Mouse (Mus musculus) ES-CJ7 (cell line): ENCODE measurements around the gene Mmd.
A peak's percentile ranks its signal among the peaks of the same experiment; 100 is the strongest.
"Not testable (repeated sequence)": the region's sequence is repeated elsewhere in the genome, so short reads cannot be mapped to it uniquely, and the experiment has no call there.

Experiments used
- DNase-seq: peaks from one replicate; pipeline ENCODE4 v3.0.0; 2011; ENCODE audit warnings: low read depth, low spot score

Mmd gene

DNA sequence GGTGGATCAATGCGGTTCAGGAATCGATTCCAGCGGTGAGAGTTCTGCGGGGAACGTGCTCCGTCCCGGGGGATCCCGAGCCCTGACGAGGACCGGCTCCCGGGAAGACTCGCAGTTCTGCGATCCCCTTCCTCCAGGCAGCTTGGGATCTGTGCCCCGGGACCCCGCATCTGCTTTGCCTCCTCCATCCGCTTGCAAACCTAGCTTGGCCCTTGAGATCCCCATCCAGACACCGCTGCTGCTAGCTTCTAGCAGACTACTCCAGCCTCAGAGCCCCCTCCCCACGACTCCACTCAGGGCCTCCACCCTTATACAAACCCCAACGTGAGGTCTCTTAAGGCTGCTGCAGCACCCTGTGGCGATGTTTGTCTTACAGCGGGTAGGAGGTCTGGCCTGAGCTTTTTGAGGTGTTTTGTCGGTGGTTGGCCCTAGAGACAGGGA, 465 bp downstream of the Mmd start:
- peak; percentile 47 for DNase-seq

- DNase-seq: peak; percentile 8
These were observed 933 bp downstream of the Mmd start for GRCm38 (mm10) chr11:90250189-90250588.

- no peak for DNase-seq
These were observed 1.5 kb downstream of the Mmd start for GRCm38 (mm10) chr11:90250730-90251129.

DNA sequence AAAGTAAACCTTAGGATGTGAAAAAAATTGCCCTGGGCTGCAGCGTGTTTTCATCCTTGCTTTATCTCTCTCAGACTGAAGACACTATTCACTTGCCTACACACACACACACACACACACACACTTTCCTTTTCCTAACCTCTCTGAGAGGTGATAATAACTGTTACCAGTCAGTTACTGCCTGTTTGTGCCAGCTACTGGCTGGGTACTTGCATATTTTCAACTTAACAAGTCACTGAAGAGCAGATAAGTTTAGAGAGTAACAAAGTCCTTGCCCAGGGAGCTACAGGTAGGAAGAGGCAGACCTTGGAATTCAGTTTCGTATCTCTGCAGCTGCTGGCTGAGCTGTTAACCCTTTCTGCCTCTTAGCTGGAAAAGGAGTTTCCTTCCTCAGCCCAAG, 2.7 kb downstream of the Mmd start:
- no peak for DNase-seq

DNA sequence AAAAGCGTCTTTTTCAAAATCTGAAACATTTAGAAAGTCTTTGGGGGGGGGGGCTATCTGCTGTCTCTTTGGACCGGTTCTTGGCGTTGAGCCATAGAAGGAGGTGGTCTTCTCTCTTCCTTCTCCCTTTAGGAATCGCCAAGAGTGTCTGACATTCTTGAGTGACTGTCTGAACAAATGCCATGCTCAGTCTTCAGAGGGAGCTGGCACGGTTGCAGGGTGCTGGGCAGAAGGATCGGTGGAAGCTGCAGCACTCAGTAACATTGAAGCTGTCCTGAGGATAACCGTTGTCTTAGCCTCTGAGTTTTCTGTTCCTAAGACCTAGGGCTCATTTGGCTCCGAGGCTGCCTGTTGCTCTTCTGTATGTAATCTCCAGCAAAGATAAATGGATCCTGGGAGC, 3.1 kb downstream of the Mmd start:
- DNase-seq: no peak

GRCm38 (mm10) chr11:90254536-90254935, 5.3 kb downstream of the Mmd start:
- no peak for DNase-seq

GRCm38 (mm10) chr11:90255687-90256086, 6.4 kb downstream of the Mmd start:
- no peak for DNase-seq

GRCm38 (mm10) chr11:90256833-90257525, 7.7 kb downstream of the Mmd start:
- DNase-seq: no peak

DNA sequence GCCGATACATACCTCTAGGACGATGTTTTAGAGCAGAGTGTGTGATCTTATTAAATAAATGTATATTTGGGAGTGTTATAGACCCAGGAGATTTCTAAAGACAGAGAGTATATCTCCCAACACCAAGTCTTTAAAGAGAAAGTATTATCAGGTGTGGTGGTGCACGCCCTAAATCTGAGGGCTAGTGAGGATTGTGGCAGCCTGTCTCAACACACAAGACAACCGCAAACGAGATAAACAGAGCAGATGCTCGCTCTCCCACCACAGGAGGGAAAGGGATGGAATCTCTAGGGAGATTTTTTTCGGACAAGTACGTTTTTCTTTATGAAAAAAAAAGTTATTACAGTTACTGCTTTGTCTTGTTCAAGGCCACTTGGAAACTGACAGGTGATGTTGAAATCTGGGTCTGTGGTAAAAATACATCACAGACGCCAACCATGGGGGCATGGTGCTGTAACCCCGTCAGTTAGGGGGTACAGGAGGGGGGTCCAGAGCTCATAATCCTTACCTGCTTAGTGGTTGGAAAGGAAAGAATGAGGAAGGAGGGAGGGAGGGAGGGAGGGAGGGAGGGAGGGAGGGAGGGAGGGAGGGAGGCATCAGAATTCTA, 9.2 kb downstream of the Mmd start:
- no peak for DNase-seq

- no peak for DNase-seq
These were observed 9.8 kb downstream of the Mmd start for GRCm38 (mm10) chr11:90259071-90259470.

- DNase-seq: no peak
These were observed 10.6 kb downstream of the Mmd start for GRCm38 (mm10) chr11:90259826-90260225.

- DNase-seq: no peak
These were observed 14.9 kb downstream of the Mmd start for GRCm38 (mm10) chr11:90264180-90264579.

DNA sequence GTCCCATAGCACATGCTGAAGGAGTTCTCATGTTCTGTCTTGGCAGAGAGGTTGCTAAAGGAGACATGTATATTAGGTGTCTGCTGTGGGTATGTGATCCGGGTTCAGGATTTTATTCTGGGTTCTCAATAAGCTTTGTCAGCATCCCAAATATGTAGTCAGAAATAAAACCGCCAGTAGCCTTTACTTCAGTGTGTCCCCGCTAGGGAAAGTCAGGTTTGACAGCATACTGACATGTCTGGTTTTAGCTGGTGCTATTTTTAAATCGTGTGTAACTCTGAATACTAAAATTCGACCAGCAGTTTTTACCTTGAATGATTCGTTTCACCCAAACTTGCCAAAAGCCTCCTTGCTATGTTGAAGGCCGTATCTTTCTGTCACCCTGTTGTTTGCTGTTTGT, 16.3 kb downstream of the Mmd start:
- no peak for DNase-seq

GRCm38 (mm10) chr11:90268934-90269333, 19.7 kb downstream of the Mmd start:
- no peak for DNase-seq

- DNase-seq: no peak
These were observed 20.3 kb downstream of the Mmd start for GRCm38 (mm10) chr11:90269398-90270123.

DNA sequence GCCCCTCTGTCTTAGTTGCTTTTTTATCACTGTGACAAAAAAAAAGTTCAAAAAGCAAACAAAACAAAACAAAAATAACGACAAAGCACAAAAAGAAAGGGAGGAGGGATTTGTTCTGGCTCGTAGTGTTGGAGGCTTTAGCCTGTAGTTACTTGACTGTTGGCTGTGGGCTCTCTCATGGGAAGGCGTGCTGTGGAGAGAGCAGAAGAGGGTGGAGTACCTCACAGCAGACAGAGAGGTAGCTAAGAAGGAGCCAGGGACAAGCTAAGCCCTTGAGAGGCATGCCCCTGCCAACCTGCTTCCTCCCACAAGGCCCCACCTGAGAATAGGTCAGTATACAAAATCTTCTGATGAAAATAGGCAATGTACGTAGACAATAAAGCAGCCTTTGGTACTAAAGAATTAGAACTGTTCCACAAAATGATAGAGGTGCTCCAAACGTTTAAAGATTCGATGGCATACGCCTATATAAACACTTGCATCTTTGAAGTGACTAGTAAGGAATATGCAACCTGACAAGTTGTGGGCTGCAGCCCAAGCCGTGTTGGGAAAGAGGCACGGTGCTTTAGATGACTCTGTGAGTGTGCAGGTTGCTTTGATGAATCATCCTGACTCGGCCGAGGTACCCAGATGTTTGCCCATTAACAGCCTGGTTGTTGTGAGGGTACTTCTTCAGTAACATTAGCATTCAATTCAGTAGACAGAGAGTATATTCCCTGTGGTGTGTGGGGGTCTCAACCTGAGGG, 21.0 kb downstream of the Mmd start:
- DNase-seq: no peak

DNA sequence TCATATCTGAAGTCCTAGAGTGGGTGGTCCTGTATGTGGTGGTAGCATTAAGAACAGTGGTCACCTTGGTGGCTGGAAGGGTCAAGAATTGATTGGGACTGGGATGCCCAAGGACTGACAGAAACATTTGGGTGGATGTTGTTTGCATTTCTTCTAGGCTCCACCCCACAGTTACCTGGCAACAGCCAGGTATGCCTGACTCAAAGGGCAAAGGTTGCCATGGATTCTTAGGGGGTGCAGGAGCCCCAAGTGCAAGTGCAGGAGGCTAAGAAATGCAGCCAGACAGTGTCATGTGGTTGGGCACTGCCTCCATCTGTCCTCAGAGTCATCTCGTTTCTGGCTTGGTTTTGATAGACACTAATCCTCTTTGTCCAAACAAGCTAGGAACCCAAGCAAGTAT, 24.9 kb downstream of the Mmd start:
- DNase-seq: no peak

DNA sequence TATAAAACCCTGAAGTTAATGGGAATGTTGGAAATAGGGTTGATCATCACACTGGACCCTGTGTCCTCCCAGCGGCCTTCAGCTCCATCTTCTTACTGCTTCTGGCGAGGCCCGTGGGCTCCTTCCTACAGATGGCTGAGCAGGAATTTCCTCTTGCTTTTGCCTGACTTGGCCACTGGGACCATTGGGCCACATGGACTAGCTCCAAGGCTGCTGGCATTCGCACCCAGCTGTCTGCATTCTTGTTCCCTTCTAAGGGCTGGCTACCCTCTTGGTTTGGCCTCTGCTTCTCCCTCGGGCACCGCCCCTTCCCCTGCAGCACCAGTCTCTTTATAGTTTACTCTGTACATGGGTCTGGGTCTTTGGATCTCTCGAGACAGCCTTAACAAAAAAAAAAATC, 26.4 kb downstream of the Mmd start:
- no peak for DNase-seq

DNA sequence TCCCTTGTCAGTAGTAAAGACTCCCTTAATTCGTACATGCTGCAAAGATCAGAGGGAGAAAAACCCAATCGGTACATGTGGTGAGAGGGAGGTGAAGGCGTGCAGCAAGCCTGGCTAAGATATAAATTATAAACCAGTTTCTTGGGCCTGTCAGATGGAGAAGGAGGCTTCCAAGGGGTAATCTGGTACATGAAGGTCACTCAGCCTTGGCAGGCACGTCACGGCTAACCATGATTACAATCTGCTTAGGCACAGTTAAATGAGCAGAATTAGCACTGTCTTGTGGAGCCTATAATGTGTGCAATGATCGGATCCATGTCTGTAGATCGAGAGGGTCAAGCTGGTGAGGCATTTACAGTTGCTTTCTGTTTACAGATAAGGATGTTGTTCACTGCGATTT, 26.9 kb downstream of the Mmd start:
- no peak for DNase-seq

- DNase-seq: no peak
These were observed 27.3 kb downstream of the Mmd start for GRCm38 (mm10) chr11:90276561-90276960.

- DNase-seq: no peak
These were observed 30.8 kb downstream of the Mmd start for GRCm38 (mm10) chr11:90280069-90280468.

- not testable (repeated sequence) for DNase-seq
These were observed 32.7 kb downstream of the Mmd start for GRCm38 (mm10) chr11:90281943-90282342.
